Mouse (Mus musculus): ENCODE data around the gene Kctd15. TPM values are rescaled to one million over a fixed set of nuclear protein-coding genes. Genes with fewer than 3 reads are reported as not detected.

Gene Kctd15
- polyA plus RNA-seq, 1 experiment from 2014 or later = not detected

GRCm38 (mm10) chr7:34679886-34680285 is 23.4 kb upstream of the Kctd15 start:
- 58% methylated on average over 2 of the region's 2 CpGs for WGBS (ENCODE audit: missing documents)
- Histone ChIP-seq H3K79me2 (ENCODE audit: inconsistent target) (no peaks in the 10 kb centered on the region), H3K36me3 (ENCODE audit: inconsistent target) (no peaks in the 10 kb centered on the region), H3K4me3 (ENCODE audit: inconsistent target) (no peak overlapping the region), H3K27ac (no peak overlapping the region)

- Histone ChIP-seq H3K27ac (no peak overlapping the region), H3K79me2 (ENCODE audit: inconsistent target) (no peaks in the 10 kb centered on the region), H3K4me3 (ENCODE audit: inconsistent target) (no peak overlapping the region), H3K36me3 (ENCODE audit: inconsistent target) (no peaks in the 10 kb centered on the region)
- WGBS (ENCODE audit: missing documents) = 15% methylated on average over 33 of the region's 33 CpGs
These were observed 19.4 kb upstream of the Kctd15 start for GRCm38 (mm10) chr7:34675831-34676514.

GRCm38 (mm10) chr7:34675120-34675790 is 18.7 kb upstream of the Kctd15 start:
- 18% methylated on average over 42 of the region's 42 CpGs for WGBS (ENCODE audit: missing documents)
- no peaks in the 10 kb centered on the region for H3K79me2 ChIP-seq (ENCODE audit: inconsistent target)
- no peaks in the 10 kb centered on the region for H3K36me3 ChIP-seq (ENCODE audit: inconsistent target)
- H3K4me3 ChIP-seq (ENCODE audit: inconsistent target) = no peak overlapping the region
- no peak overlapping the region for H3K27ac ChIP-seq

GRCm38 (mm10) chr7:34672916-34673315 is 16.4 kb upstream of the Kctd15 start:
- Histone ChIP-seq H3K4me3 (ENCODE audit: inconsistent target) (no peak overlapping the region), H3K79me2 (ENCODE audit: inconsistent target) (no peaks in the 10 kb centered on the region), H3K36me3 (ENCODE audit: inconsistent target) (no peaks in the 10 kb centered on the region), H3K27ac (no peak overlapping the region)
- 87% methylated on average over 3 of the region's 4 CpGs for WGBS (ENCODE audit: missing documents)

GRCm38 (mm10) chr7:34671911-34672310 is 15.4 kb upstream of the Kctd15 start:
- Histone ChIP-seq H3K79me2 (ENCODE audit: inconsistent target) (no peaks in the 10 kb centered on the region), H3K4me3 (ENCODE audit: inconsistent target) (no peak overlapping the region), H3K27ac (no peak overlapping the region), H3K36me3 (ENCODE audit: inconsistent target) (no peaks in the 10 kb centered on the region)
- under 1% methylated on average over 6 of the region's 6 CpGs for WGBS (ENCODE audit: missing documents)

- no peak overlapping the region for H3K4me3 ChIP-seq (ENCODE audit: inconsistent target)
- 83% methylated on average over 3 of the region's 3 CpGs for WGBS (ENCODE audit: missing documents)
These were observed 14.2 kb upstream of the Kctd15 start for GRCm38 (mm10) chr7:34670778-34671177.

GRCm38 (mm10) chr7:34669336-34669735 is 12.8 kb upstream of the Kctd15 start:
- H3K4me3 ChIP-seq (ENCODE audit: inconsistent target) = no peak overlapping the region
- H3K36me3 ChIP-seq (ENCODE audit: inconsistent target) = no peaks in the 10 kb centered on the region
- H3K27ac ChIP-seq = no peak overlapping the region
- no peaks in the 10 kb centered on the region for H3K79me2 ChIP-seq (ENCODE audit: inconsistent target)
- 33% methylated on average over 6 of the region's 9 CpGs for WGBS (ENCODE audit: missing documents)

More at GRCm38 (mm10) chr7:34670778-34671177, 14.2 kb upstream of the Kctd15 start:
- H3K79me2 ChIP-seq (ENCODE audit: inconsistent target) = no peaks in the 10 kb centered on the region
- H3K27ac ChIP-seq = no peak overlapping the region
- no peaks in the 10 kb centered on the region for H3K36me3 ChIP-seq (ENCODE audit: inconsistent target)

- 93% methylated on average over 15 of the region's 16 CpGs for WGBS (ENCODE audit: missing documents)
- no peaks in the 10 kb centered on the region for H3K36me3 ChIP-seq (ENCODE audit: inconsistent target)
- H3K79me2 ChIP-seq (ENCODE audit: inconsistent target) = no peaks in the 10 kb centered on the region
- no peak overlapping the region for H3K27ac ChIP-seq
- H3K4me3 ChIP-seq (ENCODE audit: inconsistent target) = no peak overlapping the region
These were observed 11.3 kb upstream of the Kctd15 start for GRCm38 (mm10) chr7:34667874-34668273.

- H3K4me3 ChIP-seq (ENCODE audit: inconsistent target) = no peak overlapping the region
- WGBS (ENCODE audit: missing documents) = 68% methylated on average over 7 of the region's 7 CpGs
- no peaks in the 10 kb centered on the region for H3K36me3 ChIP-seq (ENCODE audit: inconsistent target)
- no peak overlapping the region for H3K27ac ChIP-seq
- no peaks in the 10 kb centered on the region for H3K79me2 ChIP-seq (ENCODE audit: inconsistent target)
These were observed 6.6 kb upstream of the Kctd15 start for GRCm38 (mm10) chr7:34663145-34663544.

GRCm38 (mm10) chr7:34662227-34662626 is 5.7 kb upstream of the Kctd15 start:
- WGBS (ENCODE audit: missing documents) = 58% methylated on average over 5 of the region's 5 CpGs
- Histone ChIP-seq H3K4me3 (ENCODE audit: inconsistent target) (no peak overlapping the region), H3K27ac (no peak overlapping the region), H3K79me2 (ENCODE audit: inconsistent target) (no peaks in the 10 kb centered on the region), H3K36me3 (ENCODE audit: inconsistent target) (no peaks in the 10 kb centered on the region)

GRCm38 (mm10) chr7:34659386-34660085 is 3.0 kb upstream of the Kctd15 start:
- H3K36me3 ChIP-seq (ENCODE audit: inconsistent target) = no peaks in the 10 kb centered on the region
- no peak overlapping the region for H3K4me3 ChIP-seq (ENCODE audit: inconsistent target)
- H3K27ac ChIP-seq = no peak overlapping the region
- whole genome bisulfite sequencing (ENCODE audit: missing documents) = 86% methylated on average over 5 of the region's 6 CpGs
- H3K79me2 ChIP-seq (ENCODE audit: inconsistent target) = no peaks in the 10 kb centered on the region

- no peak overlapping the region for H3K4me3 ChIP-seq (ENCODE audit: inconsistent target)
- under 1% methylated on average over 53 of the region's 74 CpGs for WGBS (ENCODE audit: missing documents)
- no peak overlapping the region for H3K27ac ChIP-seq
- no peaks in the 10 kb centered on the region for H3K36me3 ChIP-seq (ENCODE audit: inconsistent target)
- H3K79me2 ChIP-seq (ENCODE audit: inconsistent target) = no peaks in the 10 kb centered on the region
These were observed 1.3 kb downstream of the Kctd15 start for GRCm38 (mm10) chr7:34655086-34655839.

GRCm38 (mm10) chr7:34654441-34655085 is 2.0 kb downstream of the Kctd15 start:
- Histone ChIP-seq H3K79me2 (ENCODE audit: inconsistent target) (no peaks in the 10 kb centered on the region), H3K27ac (no peak overlapping the region), H3K36me3 (ENCODE audit: inconsistent target) (no peaks in the 10 kb centered on the region), H3K4me3 (ENCODE audit: inconsistent target) (no peak overlapping the region)
- WGBS (ENCODE audit: missing documents) = under 1% methylated on average over 33 of the region's 81 CpGs

All from macrophage (primary cell).